Mouse (Mus musculus): Measurements from ENCODE around the gene 1700001L19Rik. TPM values are rescaled to one million over a fixed set of nuclear protein-coding genes. Genes with fewer than 3 reads are reported as not detected.
"Not testable (repeated sequence)": the region's sequence is repeated elsewhere in the genome, so short reads cannot be mapped to it uniquely, and the experiment has no call there.

1700001L19Rik gene
- not detected for total RNA-seq (2021)
- long read RNA-seq, experiment 1 = 0 reads
- long read RNA-seq, experiment 2 = 0 reads

DNA sequence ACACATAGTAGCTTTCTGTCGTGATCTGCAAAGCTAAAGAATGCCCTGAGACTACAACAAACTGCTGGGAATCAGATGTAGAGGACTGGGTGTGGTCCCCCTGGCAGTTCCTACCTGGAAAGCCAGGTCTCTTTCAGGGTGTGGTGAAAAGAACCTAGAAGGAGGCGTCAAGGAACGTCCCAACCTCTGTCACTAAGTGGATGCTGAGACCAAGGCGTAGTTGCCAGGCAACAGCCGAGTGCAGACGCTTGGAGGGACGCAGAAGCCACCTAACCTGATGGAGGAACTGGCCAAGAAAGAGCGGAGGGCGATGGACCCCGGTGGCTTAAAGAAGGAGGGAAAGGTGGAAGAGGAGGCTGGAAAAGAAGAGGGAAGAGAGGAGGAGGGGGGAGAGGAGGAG lies at the start of gene 1700001L19Rik:
Gene 1700001L19Rik, plus strand, starts transcription at position 223 of the 400 bp plus-strand sequence.
- no peak for DNase-seq
- intact Hi-C loops (cut with DNase I) = no loop called here

GRCm38 (mm10) chr13:68553391-68553790 lies 43.8 kb upstream of the 1700001L19Rik start:
- intact Hi-C loops (cut with DNase I) = not testable (repeated sequence)
- DNase-seq = peak in 1 of 2 experiments; percentile 21

GRCm38 (mm10) chr13:68568110-68568509 lies 29.1 kb upstream of the 1700001L19Rik start:
- DNase-seq = no peak
- intact Hi-C loops (cut with DNase I) = no loop called here

DNA sequence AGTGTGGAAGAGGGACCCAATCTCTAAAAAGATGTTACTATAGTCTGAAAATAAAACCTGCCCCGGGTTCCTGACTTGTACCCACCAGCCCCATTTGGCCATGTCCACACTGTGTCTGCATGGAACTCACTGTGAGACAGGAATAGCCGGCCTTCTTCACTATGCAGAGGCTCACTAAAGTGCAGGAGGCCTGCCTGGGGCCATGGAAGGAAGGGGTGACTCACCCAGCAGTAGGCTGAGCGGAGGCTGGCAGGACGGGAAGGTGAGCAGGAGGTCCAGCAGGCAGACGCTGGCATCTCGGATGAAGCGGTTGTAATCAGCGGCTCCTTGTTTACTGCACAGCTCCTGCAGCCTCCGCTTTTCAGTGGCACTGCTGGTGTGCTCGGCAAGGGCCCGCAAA lies 28.7 kb upstream of the 1700001L19Rik start:
- DNase-seq = no peak
- intact Hi-C loops (cut with DNase I) = no loop called here

- DNase-seq = peak; percentile 23 to 61
- intact Hi-C loops (cut with DNase I) = no loop called here
Observed at GRCm38 (mm10) chr13:68569589-68570336, 27.5 kb upstream of the 1700001L19Rik start.

GRCm38 (mm10) chr13:68572247-68572646 lies 25.0 kb upstream of the 1700001L19Rik start:
- intact Hi-C loops (cut with DNase I) = no loop called here
- DNase-seq = peak; percentile 32 to 57

- peak in 1 of 2 experiments; percentile 8 for DNase-seq
Observed at GRCm38 (mm10) chr13:68572966-68573913, 24.0 kb upstream of the 1700001L19Rik start.

DNA sequence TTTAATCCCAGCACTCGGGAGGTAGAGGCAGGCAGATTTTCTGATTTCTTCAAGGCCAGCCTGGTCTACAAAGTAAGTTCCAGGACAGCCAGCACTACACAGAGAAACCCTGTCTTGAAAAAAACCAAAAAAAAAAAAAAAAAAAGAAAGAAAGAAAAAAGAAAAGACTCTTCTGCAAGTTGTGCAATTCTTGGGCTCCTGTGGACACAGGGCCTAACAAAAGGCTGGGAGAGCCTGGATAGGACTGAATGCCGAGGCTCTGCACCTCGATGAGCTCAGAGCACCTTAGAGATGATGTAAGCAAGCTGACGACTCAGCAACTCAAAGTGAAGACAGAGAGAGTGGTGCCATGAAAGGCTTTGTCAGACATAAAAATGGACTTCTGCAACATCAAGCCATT lies 22.8 kb upstream of the 1700001L19Rik start:
- no peak for DNase-seq
- intact Hi-C loops (cut with DNase I) = no loop called here

More at GRCm38 (mm10) chr13:68572966-68573913, 24.0 kb upstream of the 1700001L19Rik start:
- intact Hi-C loops (cut with DNase I) = no loop called here

DNA sequence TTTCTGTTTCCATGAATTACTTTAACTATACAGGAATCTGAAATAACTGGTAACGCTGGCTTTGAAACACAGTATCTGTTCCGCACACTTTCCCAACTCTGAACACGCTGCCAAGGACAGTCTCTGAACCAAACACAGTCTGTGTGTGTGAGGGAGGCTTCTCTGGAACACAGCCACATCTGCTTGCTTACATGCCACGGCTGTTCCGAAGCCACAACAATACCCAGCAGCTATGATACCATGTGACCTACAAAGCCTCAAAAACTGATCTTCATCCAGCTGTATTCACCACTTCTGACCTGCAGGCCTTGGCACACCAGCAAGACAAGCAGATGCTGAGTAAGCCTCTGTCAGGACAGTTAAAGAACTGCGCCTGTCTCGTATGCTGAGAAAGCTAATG lies 19.3 kb upstream of the 1700001L19Rik start:
- peak; percentile 8 to 31 for DNase-seq
- intact Hi-C loops (cut with DNase I) = no loop called here

DNA sequence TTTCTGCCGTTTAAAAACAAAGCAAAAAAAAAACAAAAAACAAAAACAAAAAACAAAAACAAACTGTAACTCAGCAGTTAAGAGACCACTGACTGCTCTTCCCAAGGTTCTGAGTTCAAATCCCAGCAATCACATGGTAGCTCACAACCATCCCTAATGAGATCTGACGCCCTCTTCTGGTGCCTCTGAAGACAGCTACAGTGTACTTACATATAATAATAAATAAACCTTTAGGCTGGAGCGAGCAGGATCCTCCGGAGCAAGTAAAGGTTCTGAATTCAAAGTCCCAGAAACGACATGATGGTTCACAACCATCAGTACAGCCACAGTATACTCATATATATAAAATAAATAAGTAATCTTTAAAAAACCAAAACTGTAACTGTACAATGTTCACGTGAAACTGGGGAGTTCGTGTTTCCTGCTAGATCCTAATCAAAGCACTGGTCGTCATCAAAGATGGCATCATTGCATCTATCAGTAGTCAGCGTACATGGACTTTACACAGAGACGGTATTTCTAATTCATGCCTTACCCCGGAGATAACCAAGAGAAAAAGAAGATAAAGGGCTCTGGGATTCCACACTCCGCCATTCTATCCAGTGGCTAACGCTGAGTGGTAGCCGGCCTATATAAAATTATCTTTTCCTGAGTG lies 16.0 kb upstream of the 1700001L19Rik start:
- intact Hi-C loops (cut with DNase I) = loop anchor here (10.0 kb wide), 1 partner anchor 904 kb away; no protein-coding TSS in a partner anchor
- DNase-seq = no peak

GRCm38 (mm10) chr13:68581747-68582516 lies 15.3 kb upstream of the 1700001L19Rik start, which contains the start of the genes Mtrr and Fastkd3:
Gene Mtrr (minus strand): TSS chr13:68582149.
Gene Fastkd3 (plus strand): TSS chr13:68582234.
- intact Hi-C loops (cut with DNase I) = loop anchor here (10.0 kb wide), 1 partner anchor 903 kb away; no protein-coding TSS in a partner anchor

GRCm38 (mm10) chr13:68582517-68582780 lies 14.8 kb upstream of the 1700001L19Rik start:
- intact Hi-C loops (cut with DNase I) = loop anchor here (10.0 kb wide), 1 partner anchor 902 kb away; no protein-coding TSS in a partner anchor
- peak in 1 of 2 experiments; percentile 5 for DNase-seq

More at GRCm38 (mm10) chr13:68581747-68582516, 15.3 kb upstream of the 1700001L19Rik start, which contains the start of the genes Mtrr and Fastkd3:
- peak; percentile 99 for DNase-seq

GRCm38 (mm10) chr13:68583961-68584360 lies 13.3 kb upstream of the 1700001L19Rik start:
- no peak for DNase-seq
- intact Hi-C loops (cut with DNase I) = loop anchor here (10.0 kb wide), 1 partner anchor 901 kb away; no protein-coding TSS in a partner anchor

GRCm38 (mm10) chr13:68585441-68585840 lies 11.8 kb upstream of the 1700001L19Rik start:
- no peak for DNase-seq
- intact Hi-C loops (cut with DNase I) = loop anchor here (10.0 kb wide), 1 partner anchor 899 kb away; no protein-coding TSS in a partner anchor

DNA sequence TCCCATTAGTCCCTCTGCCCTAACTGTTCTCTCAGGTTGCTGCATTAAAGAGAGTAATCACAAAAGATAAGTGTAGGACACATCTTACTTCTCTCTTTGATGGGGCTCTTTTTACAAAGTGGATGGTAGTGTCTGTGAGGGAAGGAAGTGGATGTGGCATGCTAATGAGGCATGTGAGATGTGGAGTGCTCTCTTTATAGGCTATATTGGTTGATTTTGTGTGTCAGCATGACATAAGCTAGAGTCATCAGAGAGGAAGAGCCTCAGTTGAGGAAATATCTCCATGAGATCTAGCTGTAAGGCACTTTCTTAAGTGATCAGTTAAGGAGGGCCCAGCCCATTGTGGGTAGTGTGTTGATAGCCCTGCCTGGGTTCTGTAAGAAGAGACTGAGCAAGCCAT lies 8.9 kb upstream of the 1700001L19Rik start:
- intact Hi-C loops (cut with DNase I) = loop anchor here (10.0 kb wide), 1 partner anchor 896 kb away; no protein-coding TSS in a partner anchor
- DNase-seq = no peak

GRCm38 (mm10) chr13:68593797-68594196 lies 3.4 kb upstream of the 1700001L19Rik start:
- intact Hi-C loops (cut with DNase I) = no loop called here
- peak in 1 of 2 experiments; percentile 18 for DNase-seq

DNA sequence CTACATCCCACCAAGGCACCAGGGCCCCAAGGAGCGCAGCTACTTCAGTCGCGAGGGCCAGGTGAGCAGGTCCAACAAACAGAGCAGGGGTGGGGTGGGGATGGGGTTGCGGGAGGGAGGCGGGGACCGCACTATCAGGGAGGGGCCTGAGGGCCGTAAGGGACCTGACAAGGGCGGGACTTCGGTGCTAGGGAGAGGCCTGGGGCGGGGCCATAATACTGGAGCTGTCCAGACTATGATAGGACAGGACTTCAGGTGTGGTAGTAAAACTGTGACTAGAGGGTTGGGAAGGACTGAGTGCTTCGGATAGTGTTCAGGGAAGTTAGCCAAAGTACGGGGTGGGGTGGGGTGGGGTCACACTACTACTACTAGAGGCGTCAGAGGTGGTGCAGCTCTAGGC lies 446 bp downstream of the 1700001L19Rik start:
- no peak for DNase-seq
- intact Hi-C loops (cut with DNase I) = no loop called here

GRCm38 (mm10) chr13:68598953-68599352 lies 1.7 kb downstream of the 1700001L19Rik start:
- intact Hi-C loops (cut with DNase I) = no loop called here
- no peak for DNase-seq

- intact Hi-C loops (cut with DNase I) = loop anchor here (10.0 kb wide), 1 partner anchor 854 kb away; no protein-coding TSS in a partner anchor
Observed at GRCm38 (mm10) chr13:68601184-68601583, 4.0 kb downstream of the 1700001L19Rik start.

More at GRCm38 (mm10) chr13:68601184-68601583, 4.0 kb downstream of the 1700001L19Rik start:
- peak in 1 of 2 experiments; percentile 19 for DNase-seq
